Mouse (Mus musculus): ENCODE measurements around the gene Amigo3.
"Not testable (repeated sequence)": the region's sequence is repeated elsewhere in the genome, so short reads cannot be mapped to it uniquely, and the experiment has no call there.

Amigo3 gene

DNA sequence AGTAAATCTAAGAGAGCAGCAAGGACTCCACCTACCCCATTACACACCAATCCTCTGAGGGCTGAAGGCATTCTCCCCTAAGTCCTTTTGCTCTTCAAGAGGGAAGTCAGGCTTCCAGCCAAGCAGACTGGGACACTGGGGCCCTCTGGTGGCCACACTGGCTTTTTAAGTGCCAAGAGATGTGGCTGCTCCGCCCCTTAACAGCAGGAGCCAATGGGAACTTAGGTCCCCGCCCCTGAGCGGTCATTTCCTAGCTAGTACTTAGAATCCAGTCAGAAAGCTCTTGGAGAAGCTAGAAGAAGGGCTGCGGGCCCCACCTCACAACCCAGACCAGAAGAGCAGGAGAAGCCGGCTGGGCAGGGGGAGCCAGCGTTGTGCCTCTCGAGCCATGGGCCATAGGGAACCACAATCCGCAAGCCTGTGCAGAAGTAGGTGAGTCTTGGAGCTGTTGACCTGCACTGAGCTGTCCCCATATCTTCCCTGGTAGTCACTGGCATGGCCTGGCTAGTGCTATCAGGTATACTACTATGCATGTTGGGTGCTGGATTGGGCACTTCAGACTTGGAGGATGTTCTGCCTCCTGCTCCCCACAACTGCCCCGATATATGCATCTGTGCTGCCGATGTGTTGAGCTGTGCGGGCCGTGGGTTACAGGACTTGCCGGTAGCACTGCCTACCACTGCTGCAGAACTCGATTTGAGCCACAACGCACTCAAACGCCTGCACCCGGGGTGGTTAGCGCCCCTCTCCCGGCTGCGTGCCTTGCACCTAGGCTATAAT is at the start of gene Amigo3:
Amigo3 (plus strand) TSS at position 275 of the 780 bp plus-strand sequence.
- peak; percentile 92 to 97 for DNase-seq (ENCODE audit: low read depth in 2 of 2, low spot score in 2 of 2)

GRCm38 (mm10) chr9:108003531-108003890 is 49.4 kb upstream of the Amigo3 start:
- DNase-seq (ENCODE audit: low read depth in 2 of 2, low spot score in 2 of 2): peak; percentile 43 to 50

GRCm38 (mm10) chr9:108008041-108008440 is 44.9 kb upstream of the Amigo3 start:
- no peak for DNase-seq (ENCODE audit: low read depth in 2 of 2, low spot score in 2 of 2)

- no peak for DNase-seq (ENCODE audit: low read depth in 2 of 2, low spot score in 2 of 2)
Measured at GRCm38 (mm10) chr9:108010385-108010784, 42.6 kb upstream of the Amigo3 start.

- DNase-seq (ENCODE audit: low read depth in 2 of 2, low spot score in 2 of 2): not testable (repeated sequence)
Measured at GRCm38 (mm10) chr9:108013577-108013976, 39.4 kb upstream of the Amigo3 start.

DNA sequence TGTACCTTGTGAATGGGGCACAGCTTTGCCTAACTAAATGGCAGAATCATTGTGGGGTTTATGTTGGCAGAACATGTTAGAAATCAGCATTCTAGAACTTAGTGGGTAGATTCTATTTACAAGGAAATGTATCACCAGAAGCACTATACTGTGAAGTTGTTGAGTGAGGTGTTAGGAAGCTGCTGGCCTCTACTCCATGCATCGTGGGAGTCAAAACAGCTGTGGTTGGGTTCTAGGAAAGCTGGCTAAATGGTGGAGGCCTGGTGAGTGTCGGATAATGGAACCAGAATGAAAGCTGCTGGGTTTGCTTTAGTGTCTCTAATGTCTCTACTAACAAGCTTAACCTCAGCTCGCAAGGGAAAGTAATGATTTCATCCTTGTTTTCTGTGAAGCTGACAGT is 35.8 kb upstream of the Amigo3 start:
- no peak for DNase-seq (ENCODE audit: low read depth in 2 of 2, low spot score in 2 of 2)

DNA sequence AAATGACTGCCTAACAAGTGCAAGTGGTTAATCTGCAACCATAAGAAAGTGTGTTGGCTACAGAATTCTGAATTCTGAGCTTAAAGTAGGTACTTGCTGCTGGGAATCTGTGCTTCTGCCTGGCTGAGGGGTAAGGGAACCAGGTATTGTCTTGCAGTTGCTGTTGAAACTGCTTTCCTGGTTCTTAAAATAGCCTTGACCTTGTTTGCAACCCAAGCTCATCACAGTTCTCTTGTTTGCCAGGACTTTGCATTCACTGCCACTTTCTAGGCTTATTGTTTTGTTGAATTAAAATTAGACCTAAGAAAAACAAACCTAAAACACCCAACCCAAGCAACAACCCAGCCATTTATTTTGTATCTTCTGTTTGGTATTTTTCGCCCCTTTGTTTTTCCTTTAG is 32.2 kb upstream of the Amigo3 start:
- DNase-seq (ENCODE audit: low read depth in 2 of 2, low spot score in 2 of 2): no peak

DNA sequence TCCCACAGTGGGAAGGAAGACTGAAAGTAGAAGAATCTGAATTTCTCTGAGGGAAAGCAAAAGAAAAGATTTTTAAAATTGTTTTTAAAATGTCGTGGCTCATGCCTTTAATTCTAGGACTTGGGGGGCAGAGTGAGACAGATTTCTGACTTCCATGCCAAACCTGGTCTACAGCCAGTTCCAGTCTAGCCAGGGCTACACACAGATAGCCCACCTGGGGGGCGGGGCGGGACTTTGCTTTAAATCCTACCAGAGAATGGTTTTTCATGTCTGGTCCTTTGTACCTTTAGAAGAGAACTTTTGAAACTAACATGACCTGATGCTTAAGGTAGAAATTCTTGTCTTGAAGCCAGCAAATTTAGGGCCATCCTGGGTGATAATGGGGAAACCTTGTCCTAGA is 29.7 kb upstream of the Amigo3 start:
- no peak for DNase-seq (ENCODE audit: low read depth in 2 of 2, low spot score in 2 of 2)

GRCm38 (mm10) chr9:108026584-108026983 is 26.4 kb upstream of the Amigo3 start:
- DNase-seq (ENCODE audit: low read depth in 2 of 2, low spot score in 2 of 2): no peak

DNA sequence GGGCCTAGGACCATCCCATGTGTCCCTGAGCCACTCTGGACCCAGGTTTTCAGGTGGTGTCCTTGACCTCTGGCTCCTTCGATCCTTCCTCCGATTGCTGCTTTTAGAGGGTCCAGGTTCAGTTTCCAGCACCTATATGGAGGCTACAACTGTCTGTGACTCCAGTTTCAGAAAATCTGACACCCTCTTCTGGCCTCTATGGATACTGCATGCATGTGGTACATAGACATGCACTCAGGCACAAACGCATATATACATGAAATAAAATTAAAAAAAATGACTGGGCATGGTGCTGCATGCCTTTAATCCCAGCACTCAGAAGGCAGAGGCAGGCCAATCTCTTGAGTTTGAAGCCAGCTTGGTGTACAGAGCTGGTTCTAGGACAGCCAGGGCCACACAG is 25.1 kb upstream of the Amigo3 start:
- DNase-seq (ENCODE audit: low read depth in 2 of 2, low spot score in 2 of 2): no peak

DNA sequence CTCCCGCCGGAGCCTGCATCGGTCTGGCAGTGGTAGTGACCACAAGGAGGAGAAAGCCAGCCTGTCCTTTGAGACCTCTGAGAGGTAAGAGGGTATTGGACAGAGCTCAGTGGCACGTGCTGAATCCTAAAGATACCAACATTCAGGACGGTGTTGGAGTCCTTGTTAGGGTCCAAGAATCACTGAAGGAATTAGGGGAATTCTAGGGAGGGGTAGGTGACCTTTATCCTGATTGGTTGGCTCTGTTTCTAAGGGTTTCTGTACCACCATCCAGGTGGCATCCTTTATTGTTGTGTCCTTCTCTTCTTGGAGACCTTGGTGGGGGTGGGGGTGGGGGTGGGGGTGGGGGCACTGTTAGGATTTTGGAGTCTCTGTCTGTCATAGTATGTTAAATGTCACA is 20.8 kb upstream of the Amigo3 start:
- no peak for DNase-seq (ENCODE audit: low read depth in 2 of 2, low spot score in 2 of 2)

- no peak for DNase-seq (ENCODE audit: low read depth in 2 of 2, low spot score in 2 of 2)
Measured at GRCm38 (mm10) chr9:108035331-108036156, 17.4 kb upstream of the Amigo3 start.

DNA sequence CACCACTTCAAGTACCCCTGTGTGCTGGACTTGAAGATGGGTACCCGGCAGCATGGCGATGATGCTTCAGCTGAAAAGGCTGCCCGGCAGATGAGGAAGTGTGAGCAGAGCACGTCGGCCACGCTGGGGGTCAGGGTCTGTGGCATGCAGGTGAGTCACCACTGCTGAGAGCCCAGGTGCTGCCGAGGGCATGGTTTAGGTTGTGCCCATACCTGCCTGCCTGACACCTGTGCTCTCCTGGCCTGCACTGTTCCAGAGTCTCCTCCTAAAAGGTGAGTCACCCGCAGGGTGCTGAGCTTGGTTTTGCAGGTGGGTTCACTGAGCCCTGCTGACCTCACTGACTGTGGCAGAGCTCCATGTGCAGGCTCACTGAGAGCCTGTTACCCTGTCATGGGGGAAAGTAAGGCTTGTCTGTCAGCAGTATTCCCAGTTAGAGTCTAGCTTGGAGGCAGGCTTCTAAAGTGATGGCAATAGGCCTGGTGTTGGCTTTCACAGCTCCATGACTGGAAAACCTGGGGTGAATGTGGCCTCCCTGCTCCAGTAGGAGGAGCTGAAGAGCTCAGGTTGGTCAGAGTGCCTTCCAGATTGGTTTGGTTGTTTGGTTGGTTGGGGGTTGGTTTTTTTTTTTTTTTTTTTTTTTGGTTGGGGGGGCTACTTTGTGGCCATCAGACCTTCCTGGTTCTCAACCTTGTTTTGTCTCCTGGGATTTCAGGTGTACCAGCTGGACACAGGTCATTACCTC is 8.0 kb upstream of the Amigo3 start:
- DNase-seq (ENCODE audit: low read depth in 2 of 2, low spot score in 2 of 2): no peak

- no peak for DNase-seq (ENCODE audit: low read depth in 2 of 2, low spot score in 2 of 2)
Measured at GRCm38 (mm10) chr9:108046582-108046981, 6.4 kb upstream of the Amigo3 start.

DNA sequence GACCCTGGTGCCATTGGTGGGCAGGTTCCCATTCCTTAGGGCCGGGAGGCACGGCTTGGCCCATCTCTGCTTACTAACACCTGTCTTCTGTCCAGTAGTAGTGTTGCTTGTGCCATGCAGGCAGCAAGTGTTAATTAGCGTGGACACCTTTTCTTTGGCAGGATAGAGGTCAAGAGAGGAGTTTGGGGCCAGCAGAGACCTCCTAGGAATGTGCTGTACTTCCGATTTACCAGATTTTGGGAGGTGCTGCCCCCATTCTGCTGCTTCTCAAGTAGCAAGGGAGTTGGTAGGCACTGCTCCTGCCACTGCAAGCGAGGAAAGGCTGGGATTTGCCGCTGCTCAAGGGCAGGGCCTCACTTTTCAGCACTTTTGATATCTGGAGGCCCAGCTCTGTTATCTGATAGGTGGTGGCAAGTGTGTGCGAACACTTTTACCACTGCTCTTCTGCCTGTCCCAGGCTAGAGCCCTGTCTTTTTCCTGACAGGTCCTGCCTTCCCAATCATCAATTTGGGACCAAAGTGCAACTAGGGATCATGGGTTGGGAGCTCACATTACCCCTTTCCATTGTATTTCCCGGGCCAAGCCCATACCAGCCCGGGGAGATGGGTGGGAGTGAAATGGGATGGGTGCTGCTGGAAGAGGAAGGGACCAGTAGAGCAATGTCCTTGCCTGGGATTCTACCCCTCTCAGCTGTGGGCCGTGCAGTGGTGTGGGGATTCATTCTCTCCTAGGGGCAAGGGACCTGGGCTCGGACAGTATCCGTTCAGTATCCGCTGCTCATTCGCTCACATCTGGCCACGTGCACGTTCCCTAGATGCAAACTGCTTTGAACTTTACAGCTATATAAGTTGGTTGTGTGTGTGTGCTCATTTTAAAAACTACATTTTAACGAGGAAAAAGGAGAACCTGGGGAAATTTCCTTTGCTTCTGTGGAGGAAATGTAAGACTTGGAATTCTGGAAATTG is 5.1 kb upstream of the Amigo3 start:
- DNase-seq (ENCODE audit: low read depth in 2 of 2, low spot score in 2 of 2): no peak

DNA sequence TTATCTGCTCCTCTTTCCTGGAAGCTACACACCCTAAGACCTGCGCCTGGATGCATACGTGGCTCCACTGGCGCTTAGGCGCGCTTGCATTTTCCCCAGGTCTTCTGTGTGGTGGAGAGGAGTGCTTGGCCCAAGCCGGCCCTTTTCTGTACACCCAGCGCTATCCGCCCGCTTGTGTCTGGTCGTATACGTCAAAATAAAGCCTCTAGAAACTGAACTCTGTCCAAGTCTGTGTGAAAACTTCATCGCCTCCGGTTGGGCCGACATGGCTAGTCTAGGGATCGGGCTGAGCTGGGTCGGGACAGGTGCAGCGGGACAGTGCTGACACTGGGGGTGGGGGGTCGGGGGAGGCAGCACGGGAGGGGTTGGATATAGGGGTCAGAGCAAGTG is 4.4 kb upstream of the Amigo3 start:
- peak in 1 of 2 experiments; percentile 19 for DNase-seq (ENCODE audit: low read depth in 2 of 2, low spot score in 2 of 2)

GRCm38 (mm10) chr9:108049016-108049455 is 3.9 kb upstream of the Amigo3 start, which contains the start of gene Gmppb:
TSS of gene Gmppb (plus strand) at chr9:108049242.
- DNase-seq (ENCODE audit: low read depth in 2 of 2, low spot score in 2 of 2): peak; percentile 92 to 93

- no peak for DNase-seq (ENCODE audit: low read depth in 2 of 2, low spot score in 2 of 2)
Measured at GRCm38 (mm10) chr9:108049561-108050251, 3.3 kb upstream of the Amigo3 start.

DNA sequence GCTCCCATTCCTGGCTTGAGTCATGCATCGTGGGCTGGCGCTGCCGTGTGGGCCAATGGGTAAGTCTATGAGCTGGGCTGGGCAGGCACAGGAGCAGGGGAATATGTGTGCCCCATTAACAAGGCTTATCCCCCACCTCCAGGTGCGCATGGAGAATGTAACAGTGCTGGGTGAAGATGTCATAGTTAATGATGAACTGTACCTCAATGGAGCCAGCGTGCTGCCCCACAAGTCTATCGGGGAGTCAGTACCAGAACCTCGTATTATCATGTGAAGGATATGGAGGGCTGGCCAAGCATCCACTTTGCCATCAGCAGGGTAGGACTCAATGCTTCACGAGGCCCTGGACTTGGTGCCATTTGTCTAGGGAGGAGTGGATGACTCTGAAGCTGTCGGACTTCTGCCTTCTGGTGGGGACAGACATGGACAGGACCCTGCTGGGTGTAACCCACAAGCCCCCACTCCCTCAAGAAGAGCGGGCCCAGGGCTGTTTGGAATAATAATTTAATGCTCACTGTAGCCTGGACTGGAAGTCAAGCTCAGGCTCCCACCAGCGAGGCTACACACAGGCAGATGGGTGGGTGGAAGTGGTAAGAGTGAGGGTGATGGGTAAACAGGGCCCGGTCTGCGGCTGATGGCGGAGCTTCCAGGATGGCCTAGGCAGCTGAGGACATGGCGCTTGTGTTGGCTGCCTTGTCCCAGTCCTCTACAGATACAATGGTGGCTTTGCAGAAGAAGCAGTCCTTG is 1.6 kb upstream of the Amigo3 start:
- DNase-seq (ENCODE audit: low read depth in 2 of 2, low spot score in 2 of 2): no peak
